Mouse (Mus musculus) adrenal gland, adult 18-20 months (tissue): ENCODE measurements around the gene Rbp2. TPM values are rescaled to one million over a fixed set of nuclear protein-coding genes. Genes with fewer than 3 reads are reported as not detected.

ENCODE experiments used
- DNase-seq, 2 experiments: peaks; one replicate each; pipeline ENCODE4 v3.0.0; 2021 to 2022; ENCODE audit warnings: low spot score in 2 of 2
- total RNA-seq, 2 experiments: library from RNA; stranded (reverse); gene quantifications; 1 replicate in 1 of 2; 2 replicates in 1 of 2; pipeline ENCODE4 v1.2.3; 2021

Rbp2 gene
- total RNA-seq, 2 experiments from 2014 or later: not detected

DNA sequence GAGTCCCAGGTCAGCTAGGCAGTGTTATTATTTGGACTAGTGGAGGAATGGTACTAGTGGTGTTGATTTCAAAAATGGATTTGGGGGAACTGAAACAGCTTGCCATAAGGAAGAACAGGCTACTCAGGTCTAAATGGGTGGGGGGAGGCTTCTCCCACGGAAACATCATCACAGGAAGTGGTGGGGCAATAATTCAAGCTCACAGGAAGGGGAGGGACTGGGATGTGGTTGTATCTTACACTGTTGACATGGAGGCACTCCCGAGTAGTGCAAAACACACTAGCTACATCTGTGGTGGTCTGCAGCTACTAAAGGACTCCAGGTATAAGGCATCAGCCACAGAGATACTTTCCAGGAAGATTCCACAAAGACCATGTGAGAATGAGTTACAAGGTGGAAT lies 38.0 kb downstream of the Rbp2 start:
- no peak for DNase-seq

DNA sequence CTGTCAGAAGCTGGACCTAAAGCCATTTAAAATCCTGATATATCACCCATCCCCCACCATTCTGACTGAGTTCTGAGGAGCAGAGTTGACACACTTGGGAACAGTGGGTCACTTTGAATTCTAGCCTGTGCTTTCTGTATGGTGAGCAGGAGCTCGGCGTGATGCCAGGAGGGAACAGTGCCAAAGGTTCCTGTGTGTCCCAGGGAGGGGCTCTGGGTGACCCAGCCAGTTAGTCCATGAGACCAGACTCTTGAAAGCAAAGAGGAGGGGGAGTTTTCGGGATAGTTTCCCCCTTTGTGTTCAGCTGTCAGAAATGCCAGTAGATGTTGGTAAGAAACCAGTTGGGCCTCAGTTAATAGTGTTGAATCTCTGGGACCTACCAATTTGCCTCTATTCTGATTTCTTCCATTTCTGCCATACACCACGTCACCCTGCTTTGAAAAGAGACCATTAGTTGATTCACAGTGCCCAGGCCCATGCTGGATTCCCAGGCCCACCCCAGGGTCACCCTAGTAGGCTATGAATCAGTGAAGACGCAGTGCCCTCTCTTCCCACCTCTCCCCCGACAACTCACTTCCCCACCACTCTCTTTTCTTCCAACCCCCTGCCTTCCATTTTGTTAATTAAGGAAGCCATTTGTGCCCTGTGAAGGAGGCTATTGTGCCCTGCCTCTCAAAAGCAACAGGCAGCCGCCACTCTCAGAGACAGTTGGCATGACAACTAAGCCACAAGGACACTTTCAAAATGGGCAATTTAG lies 39.0 kb downstream of the Rbp2 start:
- no peak for DNase-seq

DNA sequence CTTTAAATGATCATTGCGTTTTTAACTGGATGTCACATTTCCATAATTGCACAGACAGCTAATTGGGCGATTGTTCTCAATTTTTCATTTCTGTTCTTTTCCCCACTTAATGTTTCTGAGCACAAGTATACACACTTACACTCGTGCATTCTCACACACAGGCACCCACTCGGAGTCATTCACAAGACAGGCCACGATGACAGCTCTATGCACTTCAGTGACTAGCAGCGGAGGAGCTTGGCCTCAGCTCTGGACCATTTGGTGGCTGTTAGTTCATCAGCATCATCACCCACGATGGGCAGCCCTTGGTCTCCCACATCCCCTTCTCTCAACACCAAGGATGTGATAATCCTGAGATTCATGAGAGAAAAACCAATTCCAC lies 39.6 kb downstream of the Rbp2 start:
- DNase-seq: no peak

DNA sequence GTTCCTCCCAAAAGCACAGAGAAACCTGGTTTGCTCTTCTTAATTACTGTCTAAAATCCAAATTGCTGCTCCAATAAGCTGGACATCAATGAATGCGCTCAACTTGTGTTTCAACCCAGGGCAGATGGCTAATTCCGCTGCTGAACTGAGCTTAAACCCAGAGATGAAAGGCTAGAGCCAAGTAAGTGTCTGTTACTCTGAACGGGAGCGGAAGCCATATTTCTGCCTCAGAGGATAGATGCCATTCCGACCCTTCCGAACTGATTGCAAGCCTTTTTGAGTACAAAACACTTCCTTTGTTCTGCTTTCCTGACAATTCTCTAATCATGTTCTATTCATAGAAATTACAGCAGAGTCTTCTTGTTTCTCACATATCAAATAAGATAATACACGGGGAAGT lies 41.3 kb downstream of the Rbp2 start:
- no peak for DNase-seq

DNA sequence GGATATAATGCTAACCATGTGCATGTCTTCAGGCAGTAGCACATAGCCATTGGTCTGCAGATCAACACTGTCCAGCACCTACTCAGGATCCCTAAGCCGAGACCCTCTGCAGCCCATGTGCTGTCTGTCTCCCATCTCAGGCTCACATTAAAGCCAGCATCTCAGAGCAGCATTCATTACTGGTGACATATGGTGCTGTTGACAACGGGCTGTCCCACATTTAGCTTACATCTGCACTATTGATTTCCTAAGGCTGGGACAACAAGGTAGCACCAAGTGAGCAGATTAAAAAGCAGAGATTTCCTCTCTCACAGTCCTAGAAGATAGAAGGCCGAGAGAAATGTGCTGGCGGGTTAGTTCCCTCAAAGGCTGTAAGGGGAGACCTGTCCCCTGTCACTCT lies 43.9 kb downstream of the Rbp2 start:
- no peak for DNase-seq

DNA sequence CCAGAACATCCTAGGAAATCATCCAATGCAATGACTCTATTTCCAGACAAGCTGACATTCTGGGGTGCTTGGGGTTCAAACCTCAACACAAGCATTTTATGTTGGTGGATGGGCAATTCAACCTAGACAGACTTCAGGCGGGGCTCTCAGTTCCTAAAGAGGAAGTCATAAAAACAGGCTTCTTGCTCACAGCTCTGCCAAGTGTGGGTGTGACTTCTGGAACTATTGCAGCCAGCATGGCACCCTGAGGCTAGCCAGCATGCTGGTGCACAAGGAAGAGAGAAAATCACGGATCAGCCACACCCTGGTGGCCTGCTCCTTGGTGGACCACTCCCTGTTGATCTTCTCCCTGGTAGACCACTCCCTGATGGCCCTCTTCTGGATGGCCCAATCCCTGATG lies 45.1 kb downstream of the Rbp2 start:
- no peak for DNase-seq

DNA sequence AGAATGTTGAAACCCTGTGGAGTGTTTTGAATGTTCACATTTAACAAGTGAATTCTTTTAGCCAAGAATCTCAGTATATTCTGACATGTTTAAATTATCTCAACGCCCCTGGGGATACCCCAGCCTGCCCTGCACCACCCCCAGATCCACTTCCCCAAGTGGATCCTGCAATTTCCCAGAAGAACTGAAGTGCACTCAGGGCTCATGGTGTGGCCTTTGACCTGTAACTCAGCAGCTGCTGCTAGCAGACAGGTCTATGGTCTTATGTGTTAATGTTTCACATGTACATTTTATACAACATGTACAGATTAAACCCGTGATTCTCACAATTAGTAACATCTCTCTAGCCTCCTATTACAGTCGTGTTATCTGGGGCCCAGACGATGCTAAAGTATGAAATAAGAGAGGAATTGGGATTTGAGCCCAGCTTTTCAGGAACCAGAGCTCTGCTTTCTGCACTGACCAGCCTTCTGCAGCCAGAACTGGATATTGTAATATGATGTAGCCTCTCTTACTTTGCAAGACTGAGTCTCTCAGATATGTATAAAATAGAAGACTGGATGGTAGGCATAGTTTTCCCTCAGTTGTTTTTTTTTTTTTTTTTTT lies 48.9 kb downstream of the Rbp2 start:
- no peak for DNase-seq

DNA sequence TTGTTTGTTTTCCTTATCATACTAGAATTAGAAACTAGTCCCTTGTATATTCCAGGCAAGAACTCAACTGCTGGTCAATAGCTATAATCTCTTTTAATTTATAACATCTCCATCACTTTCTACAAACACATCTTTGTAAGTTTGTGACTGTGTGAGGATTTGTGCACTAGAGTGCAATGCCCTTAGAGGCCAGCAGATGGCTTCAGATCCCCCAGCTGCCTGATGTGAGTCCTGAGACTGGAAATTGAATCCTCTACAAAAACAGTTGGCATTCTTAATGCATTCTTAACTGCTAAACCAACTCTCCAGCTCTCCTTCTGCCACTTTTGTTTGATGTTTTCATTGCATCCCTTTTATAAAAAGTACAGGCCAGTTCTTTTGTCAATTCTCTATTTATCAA lies 49.8 kb downstream of the Rbp2 start:
- no peak for DNase-seq

DNA sequence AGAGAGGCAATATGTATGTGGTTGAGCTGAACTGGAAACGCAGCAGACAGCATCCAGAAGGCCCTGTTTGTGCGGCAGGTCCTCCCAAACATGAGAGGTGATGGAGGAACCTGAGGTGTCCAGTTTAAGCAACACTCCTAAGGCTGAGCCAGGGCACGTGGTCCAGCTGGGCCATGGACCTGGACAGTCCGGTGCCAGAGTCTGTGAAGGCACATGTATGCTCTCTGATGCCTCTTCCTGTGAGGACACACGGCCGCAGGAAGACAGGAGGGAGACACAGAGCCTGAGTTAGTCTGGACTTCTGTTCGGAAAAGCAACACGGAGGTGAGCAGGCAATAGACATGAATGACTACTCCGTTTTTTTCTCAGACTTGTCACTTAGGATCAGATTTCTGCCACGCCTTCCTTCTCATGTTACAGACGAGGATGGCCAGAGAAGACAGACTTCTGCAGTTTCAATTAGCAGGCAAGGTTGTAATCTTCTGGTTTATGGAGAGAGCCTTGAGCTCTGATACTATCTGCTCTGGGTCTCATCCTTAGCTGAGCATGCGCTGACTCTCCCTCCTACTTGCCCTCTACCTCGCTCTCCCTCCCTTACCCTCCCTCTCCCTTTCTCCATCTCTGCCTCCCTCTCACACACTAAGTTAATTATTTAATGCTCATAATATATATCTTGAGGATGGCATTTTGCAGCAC lies 52.2 kb downstream of the Rbp2 start:
- DNase-seq: no peak

DNA sequence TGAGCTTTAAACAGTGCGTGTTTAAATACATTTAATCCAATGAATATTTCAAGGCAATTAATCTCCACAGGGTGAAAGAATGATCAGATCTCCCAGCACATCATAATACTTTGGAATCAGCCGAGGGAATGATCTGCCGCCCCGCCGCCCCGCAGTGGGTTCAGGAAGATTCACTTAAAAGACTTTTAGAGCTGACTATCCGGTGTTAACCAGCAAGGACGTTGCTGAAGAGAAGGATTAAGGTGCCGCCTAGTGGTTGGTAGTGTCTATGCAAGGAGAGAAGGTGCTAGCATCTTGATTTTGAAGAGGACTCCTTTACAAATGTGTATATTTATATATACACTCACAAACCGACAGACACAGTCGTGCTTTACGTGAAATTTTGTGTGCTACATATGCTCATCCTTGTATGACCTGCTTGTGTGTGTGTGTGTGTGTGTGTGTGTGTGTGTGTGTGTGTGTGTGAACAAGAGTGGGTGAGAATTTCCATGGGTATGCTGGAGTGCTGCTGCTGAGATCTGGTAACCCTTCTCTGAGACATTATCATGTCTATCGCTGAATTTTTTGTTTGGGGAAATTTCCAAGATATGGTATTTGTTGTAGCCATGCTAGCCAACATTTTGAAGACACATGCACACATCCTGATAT lies 52.9 kb downstream of the Rbp2 start:
- DNase-seq: peak; percentile 41 to 50

DNA sequence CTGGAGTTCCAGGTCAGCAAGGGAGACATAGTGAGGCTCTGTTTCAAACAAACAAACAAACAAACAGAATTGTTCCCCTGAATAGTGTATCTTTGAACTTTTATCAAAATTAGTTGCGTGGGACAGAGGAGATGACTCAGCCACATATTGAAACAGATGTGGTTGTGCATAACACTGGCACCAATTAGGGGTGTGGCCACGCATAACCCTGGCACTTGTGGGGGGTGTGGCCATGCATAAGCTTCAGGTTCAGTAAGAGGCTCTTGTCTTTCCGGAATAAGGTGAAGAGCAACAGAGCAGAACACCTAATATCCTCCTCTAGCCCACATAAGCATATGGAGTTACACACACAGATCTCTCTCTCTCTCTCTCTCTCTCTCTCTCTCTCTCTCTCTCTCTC lies 58.1 kb downstream of the Rbp2 start:
- DNase-seq: no peak

Other genes starting within 250 kb of the Rbp2 start
- gene Nmnat3, start 198.7 kb upstream of the Rbp2 start, total RNA-seq: 10 to 100 TPM in 1 of 2 experiments, 1 to 10 TPM in 1; 9.8 to 13.6 TPM
- 1 to 10 TPM; 5.4 to 6.3 TPM for gene Rbp1, start 63.2 kb upstream of the Rbp2 start, total RNA-seq
- 100 to 1,000 TPM; 115 to 126 TPM for gene Copb2, start 77.6 kb downstream of the Rbp2 start, total RNA-seq
- gene Mrps22, start 115.5 kb downstream of the Rbp2 start, total RNA-seq: 10 to 100 TPM; 57.0 to 61.1 TPM